Mouse (Mus musculus): Measurements from ENCODE around the gene Gm45711. TPM values are rescaled to one million over a fixed set of nuclear protein-coding genes. Genes with fewer than 3 reads are reported as not detected.
"Not testable (repeated sequence)": the region's sequence is repeated elsewhere in the genome, so short reads cannot be mapped to it uniquely, and the experiment has no call there.

The Gm45711 gene
- polyA plus RNA-seq, 1 experiment: not detected

GRCm38 (mm10) chr8:104321267-104321666, 11.4 kb upstream of the Gm45711 start, which contains the start of gene Gm11020:
Gm11020 (plus strand) TSS chr8:104321567.
- not testable (repeated sequence) for DNase-seq (ENCODE audit: low spot score)

- no peak for DNase-seq (ENCODE audit: low spot score)
Observed at GRCm38 (mm10) chr8:104313311-104313710, 3.4 kb upstream of the Gm45711 start.

- not testable (repeated sequence) for DNase-seq (ENCODE audit: low spot score)
Observed at GRCm38 (mm10) chr8:104312023-104312422, 2.1 kb upstream of the Gm45711 start.

DNA sequence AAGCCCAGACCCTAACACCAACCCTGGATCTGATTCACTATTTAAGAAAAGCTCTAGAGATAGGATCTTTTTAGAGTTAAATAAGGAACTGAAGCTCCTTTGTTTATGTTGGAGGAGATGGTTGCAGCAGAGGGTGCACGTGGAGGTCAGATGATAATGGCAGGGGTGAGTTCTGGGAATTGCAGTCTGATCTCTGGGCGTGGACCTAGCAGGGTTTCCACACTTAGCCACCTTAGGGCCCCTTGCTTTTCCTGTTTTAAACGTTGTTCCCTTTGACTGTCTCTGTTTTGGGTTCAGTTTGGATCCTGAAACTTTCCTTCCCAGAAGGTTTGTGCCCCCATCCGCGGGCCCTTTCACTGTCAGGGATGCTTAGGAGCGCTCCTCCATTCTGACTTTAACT, 1.5 kb downstream of the Gm45711 start:
- not testable (repeated sequence) for DNase-seq (ENCODE audit: low spot score)

GRCm38 (mm10) chr8:104304962-104305361, 4.9 kb downstream of the Gm45711 start:
- no peak for DNase-seq (ENCODE audit: low spot score)

- not testable (repeated sequence) for DNase-seq (ENCODE audit: low spot score)
Observed at GRCm38 (mm10) chr8:104302536-104302935, 7.3 kb downstream of the Gm45711 start.

DNA sequence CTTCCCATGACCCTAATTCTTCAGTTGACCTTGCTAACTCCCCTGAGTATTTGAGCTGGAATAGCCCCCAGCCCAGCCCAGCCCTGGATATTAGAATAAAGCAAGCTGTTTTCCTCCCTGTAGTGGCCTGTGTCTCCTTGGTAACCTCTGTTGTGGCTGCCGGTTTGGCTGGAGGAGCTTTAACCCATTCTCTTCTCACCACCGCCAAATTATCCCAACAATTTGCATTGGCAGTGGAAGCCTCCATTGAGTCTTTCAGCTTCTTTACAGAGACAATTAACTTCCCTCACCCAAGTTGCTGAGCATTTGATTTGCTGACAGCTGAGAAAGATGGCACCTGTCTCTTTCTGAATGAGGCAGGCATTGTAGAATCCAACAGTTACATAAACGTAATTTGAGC, 8.3 kb downstream of the Gm45711 start:
- DNase-seq (ENCODE audit: low spot score): not testable (repeated sequence)

GRCm38 (mm10) chr8:104294396-104294795, 15.5 kb downstream of the Gm45711 start:
- no peak for DNase-seq (ENCODE audit: low spot score)

GRCm38 (mm10) chr8:104293081-104293480, 16.8 kb downstream of the Gm45711 start, which contains the start of gene Cmtm2a:
Cmtm2a (minus strand) TSS chr8:104293181.
- DNase-seq (ENCODE audit: low spot score): not testable (repeated sequence)

GRCm38 (mm10) chr8:104268937-104269440, 40.9 kb downstream of the Gm45711 start:
- no peak for DNase-seq (ENCODE audit: low spot score)

- no peak for DNase-seq (ENCODE audit: low spot score)
Observed at GRCm38 (mm10) chr8:104268368-104268767, 41.5 kb downstream of the Gm45711 start.

- not testable (repeated sequence) for DNase-seq (ENCODE audit: low spot score)
Observed at GRCm38 (mm10) chr8:104264271-104264935, 45.5 kb downstream of the Gm45711 start.

DNA sequence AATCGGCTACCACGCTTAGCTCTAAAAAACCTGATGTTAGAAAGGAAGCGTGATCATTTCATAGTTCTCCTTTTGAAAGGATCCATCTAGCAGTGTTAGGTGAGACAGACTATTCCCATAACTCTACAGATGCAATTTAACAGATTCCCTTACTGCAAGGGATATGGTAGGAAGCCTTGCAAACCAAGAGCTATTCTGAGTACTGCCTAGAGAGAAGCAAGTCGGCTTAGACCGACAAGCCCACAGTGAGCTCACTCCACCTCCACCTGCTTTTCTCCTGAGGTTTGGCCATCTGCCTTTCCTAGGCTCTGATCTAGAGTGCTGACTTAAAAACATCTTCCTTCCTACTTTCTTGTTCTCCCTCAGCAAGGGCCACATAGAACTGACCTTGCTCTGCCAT, 48.1 kb downstream of the Gm45711 start:
- DNase-seq (ENCODE audit: low spot score): not testable (repeated sequence)

- DNase-seq (ENCODE audit: low spot score): no peak
Observed at GRCm38 (mm10) chr8:104253016-104253415, 56.9 kb downstream of the Gm45711 start.

- DNase-seq (ENCODE audit: low spot score): no peak
Observed at GRCm38 (mm10) chr8:104251461-104251860, 58.4 kb downstream of the Gm45711 start.

- DNase-seq (ENCODE audit: low spot score): peak; percentile 78
Observed at GRCm38 (mm10) chr8:104250439-104251367, 59.2 kb downstream of the Gm45711 start, which contains the start of gene Cklf. Cklf (plus strand) TSS chr8:104250861.

DNA sequence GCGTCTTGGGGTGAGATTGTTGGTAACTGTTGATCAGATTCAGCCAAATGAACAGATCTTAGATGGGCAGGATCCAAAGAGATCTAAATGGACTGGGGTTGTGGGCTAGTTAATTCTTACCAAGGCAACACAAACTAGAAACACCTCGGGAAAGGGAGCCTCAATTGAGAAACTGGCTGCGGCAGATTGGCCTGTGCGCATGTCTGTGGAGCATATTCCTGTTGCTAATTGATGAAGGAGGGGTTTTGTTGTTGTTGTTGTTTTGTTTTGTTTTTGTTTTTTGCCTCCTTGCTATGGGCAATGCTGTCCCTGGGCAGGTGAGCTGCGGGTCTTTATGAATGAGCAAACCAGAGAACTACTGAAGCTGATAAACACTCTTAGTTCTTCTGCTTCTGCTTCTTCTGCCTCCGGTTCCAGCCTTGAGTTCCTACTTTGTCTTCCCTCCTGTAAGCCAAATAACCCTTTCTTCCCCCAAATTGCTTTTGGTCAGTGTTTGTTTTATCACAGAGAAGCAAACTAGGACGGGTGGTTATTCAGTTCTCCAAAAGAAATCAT, 60.4 kb downstream of the Gm45711 start:
- no peak for DNase-seq (ENCODE audit: low spot score)

GRCm38 (mm10) chr8:104248276-104248675, 61.6 kb downstream of the Gm45711 start, which contains the start of gene Tk2:
Tk2 (minus strand) TSS chr8:104248558.
- DNase-seq (ENCODE audit: low spot score): peak; percentile 67

DNA sequence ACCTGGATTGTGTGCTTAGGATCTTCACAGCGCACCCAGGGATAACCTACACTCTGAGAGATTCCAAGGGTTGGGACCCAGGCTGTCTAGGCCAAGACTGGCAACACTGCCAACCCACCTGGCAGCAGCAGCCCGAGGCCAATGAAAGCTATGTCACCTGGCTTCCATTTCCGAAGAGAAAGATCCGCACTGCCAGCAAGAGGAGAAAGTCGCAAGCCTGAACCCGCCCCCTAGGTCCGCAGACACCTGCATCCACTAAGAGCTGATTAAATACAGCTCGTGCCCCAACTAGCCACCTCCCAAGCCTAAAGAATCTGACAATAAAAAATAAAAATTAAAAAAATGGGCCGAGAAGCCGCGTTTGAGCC, 62.0 kb downstream of the Gm45711 start:
- no peak for DNase-seq (ENCODE audit: low spot score)

DNA sequence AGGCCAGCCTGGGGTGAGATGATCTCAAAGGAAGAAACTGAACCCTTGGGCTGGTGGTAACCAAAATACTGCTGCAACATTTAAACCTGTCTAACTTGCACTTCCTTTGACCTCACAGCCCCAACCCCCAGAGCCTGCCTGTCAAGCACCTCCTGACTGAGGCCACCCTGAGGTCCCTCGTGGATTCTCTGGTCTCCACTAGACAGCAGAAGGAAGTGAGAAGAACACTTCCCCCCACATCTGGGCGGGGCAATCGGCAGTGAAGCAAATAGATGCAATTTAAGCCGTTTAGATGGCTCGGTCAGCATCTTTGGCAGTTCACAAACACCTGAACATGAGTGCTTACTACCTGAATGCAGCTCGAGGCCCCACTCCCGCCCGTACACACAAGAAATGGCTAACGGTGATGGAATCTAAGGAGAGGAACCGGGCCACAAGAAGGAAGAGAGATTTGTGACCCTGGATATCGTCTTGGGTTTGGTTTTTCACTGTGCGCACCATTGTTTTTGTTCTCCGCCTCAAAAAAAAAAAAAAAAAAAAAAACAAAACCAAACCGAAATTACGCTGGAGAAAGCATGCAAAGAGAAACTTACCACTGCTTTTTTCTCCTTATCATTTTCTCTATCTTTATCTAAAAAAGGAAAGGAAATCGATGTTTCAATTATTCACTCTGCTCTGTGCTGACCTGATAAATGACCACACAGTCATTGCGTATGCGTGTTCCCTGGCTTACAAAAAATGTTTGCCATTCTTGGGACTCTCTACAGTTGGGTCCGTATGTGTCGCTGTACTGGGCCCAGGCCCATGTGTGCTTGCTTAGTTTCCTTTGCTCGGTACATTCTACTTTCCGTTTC, 62.6 kb downstream of the Gm45711 start:
- no peak for DNase-seq (ENCODE audit: low spot score)

DNA sequence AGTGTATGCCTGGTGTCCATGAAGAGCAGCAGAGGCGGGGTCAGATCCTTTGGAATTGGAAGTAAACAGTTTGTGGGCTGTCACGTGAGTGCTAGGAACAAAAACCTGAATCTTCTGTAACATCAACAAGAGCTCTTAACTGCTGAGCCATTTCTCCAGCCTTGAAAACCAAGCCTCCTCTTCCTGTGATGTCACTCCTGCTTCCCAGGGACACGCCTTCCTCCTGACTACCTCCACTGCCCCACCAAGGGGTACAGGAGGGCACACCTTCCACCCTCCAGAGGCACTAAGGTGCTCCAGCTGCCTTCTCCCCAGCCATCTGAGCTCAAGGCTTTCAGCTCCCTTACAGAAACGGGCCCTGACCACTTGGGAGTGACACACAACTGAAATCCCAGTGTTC, 63.3 kb downstream of the Gm45711 start:
- DNase-seq (ENCODE audit: low spot score): no peak
